Mouse (Mus musculus) T-cell, adult 2 months (primary cell): ENCODE results near the gene Mfsd14b.

ENCODE experiments used
- DNase-seq: peaks from one replicate; pipeline ENCODE4 v3.0.0; 2022; ENCODE audit warnings: low spot score

Mfsd14b gene

GRCm38 (mm10) chr13:65112459-65113110 is at the start of gene Mfsd14b:
Gene Mfsd14b, minus strand, starts transcription at chr13:65112975.
- DNase-seq: peak; percentile 89

- DNase-seq: no peak
Observed at GRCm38 (mm10) chr13:65149940-65150339, 37.2 kb upstream of the Mfsd14b start, which contains the start of gene Olfr466. Gene Olfr466, plus strand, starts transcription at chr13:65150240.

DNA sequence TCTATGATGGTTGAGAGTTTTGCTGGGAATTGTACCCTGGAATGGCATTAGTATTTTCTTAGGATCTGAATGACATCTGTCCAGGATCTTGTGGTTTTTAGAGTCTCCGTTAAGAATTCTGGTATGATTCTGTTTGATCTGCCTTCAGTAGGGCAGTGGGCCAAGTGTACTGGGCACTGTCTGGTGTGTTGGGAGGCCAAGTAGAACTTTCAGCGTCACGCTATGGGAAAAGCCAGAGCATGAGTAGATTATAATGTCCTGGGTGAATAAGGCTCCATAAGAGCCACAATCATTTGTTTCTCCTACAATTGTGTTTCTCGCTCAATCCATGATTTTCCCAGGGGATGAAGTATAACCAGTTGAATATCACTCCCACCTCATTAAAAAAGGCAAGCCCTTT is 25.0 kb upstream of the Mfsd14b start, which contains the start of gene Olfr465-ps1:
Gene Olfr465-ps1, plus strand, starts transcription at position 301 of the 400 bp plus-strand sequence.
- no peak for DNase-seq

DNA sequence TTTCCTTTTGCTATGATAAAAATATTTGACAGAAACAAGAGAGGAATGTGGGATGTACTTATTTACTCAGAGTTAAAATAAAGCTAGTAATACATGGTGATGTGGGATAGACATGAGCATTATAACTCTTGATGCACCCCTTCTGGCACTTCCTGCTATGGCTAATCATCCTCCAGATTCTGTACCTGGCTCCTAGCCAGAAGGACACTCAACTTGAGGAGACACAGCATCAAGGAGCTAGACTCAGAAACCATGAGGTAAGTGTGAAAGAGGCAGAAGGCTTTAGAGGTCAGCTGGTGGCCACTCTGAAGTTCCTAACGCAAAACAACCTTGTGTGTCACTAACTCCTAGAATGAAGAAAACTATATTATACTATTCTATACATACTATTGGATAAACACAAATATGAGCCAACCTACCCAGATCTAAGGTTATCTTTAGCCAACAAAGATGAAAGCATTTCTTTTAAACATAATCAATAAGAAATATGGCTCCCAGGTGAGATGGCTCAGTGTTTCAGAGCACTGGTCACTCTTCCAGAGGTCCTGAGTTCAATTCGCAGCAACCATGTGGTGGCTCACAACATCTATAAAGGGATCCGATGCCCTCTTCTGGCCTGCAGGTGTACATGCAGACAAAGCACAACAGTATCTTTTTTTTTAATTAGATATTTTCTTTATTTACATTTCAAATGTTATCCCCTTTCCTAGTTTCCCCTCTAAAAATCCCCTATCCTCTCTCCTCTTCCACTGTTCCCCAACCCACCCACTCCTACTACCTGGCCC is 14.5 kb upstream of the Mfsd14b start:
- DNase-seq: no peak

DNA sequence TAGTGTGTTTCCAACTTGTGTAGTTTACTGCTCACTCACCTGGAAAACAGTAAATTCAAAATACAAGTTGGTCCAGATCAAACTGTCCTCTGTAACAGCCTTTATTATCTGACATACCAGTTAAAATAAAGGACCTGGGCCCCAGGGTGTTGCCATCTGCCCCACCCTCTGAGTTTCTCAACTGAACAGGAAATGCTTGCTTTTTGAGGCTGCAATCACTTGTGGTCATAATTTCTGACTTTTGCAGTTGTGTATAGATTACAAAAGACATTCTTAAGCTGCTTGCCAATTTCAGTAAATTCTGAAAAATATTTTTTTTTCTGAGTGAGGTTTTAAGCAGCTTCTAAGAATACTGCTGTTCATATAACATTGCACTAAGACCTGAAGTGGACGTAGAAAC is 9.3 kb upstream of the Mfsd14b start:
- DNase-seq: no peak

DNA sequence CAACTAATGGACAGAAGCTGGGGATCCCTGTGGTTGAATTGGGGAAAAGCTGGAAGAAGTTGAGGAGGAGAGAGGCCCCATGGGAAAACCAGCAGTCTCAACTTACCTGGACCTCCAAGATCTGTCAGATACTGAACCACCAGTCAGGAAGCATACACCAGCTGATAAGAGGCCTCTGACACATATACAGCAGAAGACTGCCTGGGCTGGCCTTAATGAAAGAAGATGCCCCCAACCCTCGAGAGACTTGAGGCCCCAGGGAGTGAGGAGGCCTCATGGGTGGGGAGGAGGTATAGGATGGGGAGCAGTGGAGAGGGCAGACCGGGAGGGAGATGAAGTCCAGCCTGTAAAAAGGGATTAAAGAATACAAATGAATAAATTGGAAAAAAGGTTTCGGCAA is 8.2 kb upstream of the Mfsd14b start:
- no peak for DNase-seq

- DNase-seq: no peak
Observed at GRCm38 (mm10) chr13:65113239-65113638, 464 bp upstream of the Mfsd14b start.

DNA sequence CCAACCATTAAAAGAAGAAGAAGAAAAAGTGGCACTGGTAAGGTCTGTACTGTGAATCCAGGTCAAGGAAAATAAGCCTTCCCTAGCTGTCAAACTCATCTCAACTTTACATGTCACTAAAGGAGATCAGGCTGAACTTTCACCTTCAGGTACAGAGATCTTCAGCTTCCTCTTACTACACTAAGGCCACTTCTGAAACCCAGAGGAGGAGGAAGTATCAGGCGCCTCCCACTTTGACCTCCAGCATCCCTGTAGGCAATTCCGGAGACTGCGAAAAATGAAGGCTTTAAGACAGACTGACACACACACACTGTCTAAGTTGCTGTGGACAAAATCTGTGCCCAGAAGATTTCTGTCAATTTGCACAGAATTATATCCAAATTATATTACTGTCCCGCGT is 814 bp downstream of the Mfsd14b start:
- DNase-seq: peak; percentile 19

GRCm38 (mm10) chr13:65101232-65101631 is 11.5 kb downstream of the Mfsd14b start:
- peak; percentile 30 for DNase-seq

DNA sequence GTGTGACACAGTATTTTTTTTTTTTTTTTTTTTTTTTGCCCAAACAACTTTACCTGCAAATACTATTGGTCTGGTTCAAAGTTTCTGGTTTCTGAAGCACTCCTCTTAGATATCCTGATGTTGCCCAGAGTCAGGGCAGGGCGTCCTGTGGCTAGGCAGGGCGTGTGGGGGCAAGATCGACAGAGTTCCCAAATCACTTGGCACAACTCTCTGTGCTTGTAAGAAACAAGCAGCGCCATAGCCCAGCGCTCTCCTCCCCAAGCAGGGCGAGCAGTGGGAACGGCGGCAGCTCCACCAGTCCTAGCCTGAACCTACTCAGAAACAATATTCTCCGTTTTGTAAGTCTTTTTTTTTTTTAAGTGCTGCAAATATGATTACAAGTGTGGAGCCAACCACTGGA is 12.1 kb downstream of the Mfsd14b start:
- no peak for DNase-seq

- no peak for DNase-seq
Observed at GRCm38 (mm10) chr13:65097018-65097417, 15.8 kb downstream of the Mfsd14b start.

DNA sequence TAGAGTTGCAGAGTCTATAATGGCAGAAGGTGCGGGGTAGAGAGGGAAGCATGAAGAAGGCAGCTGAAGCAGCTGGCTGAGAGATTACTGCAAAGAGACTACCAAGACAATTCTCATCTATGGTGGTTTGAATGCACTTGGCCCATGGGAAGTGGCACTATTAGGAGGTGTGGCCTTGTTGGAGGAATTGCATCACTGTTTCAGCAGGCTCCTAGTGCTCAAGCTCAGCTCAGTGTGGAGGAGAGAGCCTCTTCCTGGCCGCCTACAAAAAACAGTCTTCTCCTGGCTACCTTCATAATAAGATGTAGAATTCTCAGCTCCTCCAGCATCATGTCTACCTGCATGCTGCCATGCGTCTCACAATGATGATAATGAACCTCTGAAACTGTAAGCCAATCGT is 16.9 kb downstream of the Mfsd14b start:
- no peak for DNase-seq

GRCm38 (mm10) chr13:65069969-65070368 is 42.8 kb downstream of the Mfsd14b start:
- DNase-seq: no peak

DNA sequence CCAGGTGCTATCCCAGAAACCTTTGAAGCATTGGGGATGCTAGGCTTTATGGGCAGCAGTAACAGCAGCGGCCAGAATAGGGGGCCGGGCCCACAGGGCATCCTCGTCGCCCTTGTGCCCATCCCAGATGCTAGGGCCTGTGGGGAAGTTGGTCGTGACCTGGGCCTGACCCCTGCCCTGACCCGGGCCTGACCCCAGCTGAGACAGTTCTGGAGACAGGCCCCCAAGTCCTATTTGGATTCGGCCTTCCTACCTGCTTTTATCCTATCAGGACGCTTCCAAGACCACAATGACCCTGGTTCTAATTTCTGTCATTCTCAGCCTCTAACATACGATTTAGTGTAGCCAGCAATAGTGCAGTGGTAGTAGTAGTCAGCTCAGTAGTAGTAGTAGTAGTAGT is 60.1 kb downstream of the Mfsd14b start, which contains the start of gene Prss47:
Gene Prss47, minus strand, starts transcription at position 101 of the 400 bp plus-strand sequence.
- DNase-seq: no peak

DNA sequence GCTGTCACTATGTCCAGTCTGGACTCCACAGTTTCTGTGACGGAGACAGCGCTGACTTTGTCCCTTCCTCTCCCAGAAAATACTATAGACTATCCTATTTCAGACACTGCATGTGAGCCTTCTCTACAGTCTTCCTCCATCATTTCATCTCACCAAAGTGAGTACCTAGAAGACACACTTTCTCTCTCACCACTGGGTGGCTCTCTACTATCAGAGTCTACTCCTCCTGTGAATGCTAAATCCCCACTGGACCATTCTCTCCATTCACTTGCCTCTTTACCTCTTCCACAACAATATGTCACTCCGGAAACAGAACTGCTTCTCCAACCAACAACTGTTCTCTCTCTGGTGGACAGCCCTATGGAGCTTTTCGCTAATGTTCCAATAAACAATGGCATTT is 77.7 kb downstream of the Mfsd14b start:
- DNase-seq: no peak

- DNase-seq: no peak
Observed at GRCm38 (mm10) chr13:65032758-65033157, 80.0 kb downstream of the Mfsd14b start, which contains the start of gene Spata31d1c. Gene Spata31d1c, plus strand, starts transcription at chr13:65033058.
